Mouse (Mus musculus) T-helper 1 cell (primary cell): Measurements from ENCODE around the gene Znrf3.

ENCODE experiments used
- in situ Hi-C: fragments of 300-600 bp; cut with MboI, MseI; formaldehyde crosslinking; loops from one replicate; pipeline ENCODE4 v1.15.1; 2025; ENCODE audit warnings: high pct_unique_total_duplicates

The Znrf3 gene

GRCm38 (mm10) chr11:5272536-5273234 lies 172.0 kb downstream of the Znrf3 start:
- in situ Hi-C loops, result no loop called here

GRCm38 (mm10) chr11:5272066-5272360 lies 172.6 kb downstream of the Znrf3 start:
- in situ Hi-C loops, result no loop called here

- in situ Hi-C loops, result no loop called here
Measured at GRCm38 (mm10) chr11:5271274-5272065, 173.2 kb downstream of the Znrf3 start.

GRCm38 (mm10) chr11:5269846-5270461 lies 174.7 kb downstream of the Znrf3 start:
- in situ Hi-C loops, result no loop called here

- in situ Hi-C loops, result no loop called here
Measured at GRCm38 (mm10) chr11:5265764-5266163, 178.9 kb downstream of the Znrf3 start.

GRCm38 (mm10) chr11:5263078-5263730 lies 181.4 kb downstream of the Znrf3 start:
- in situ Hi-C loops, result no loop called here

GRCm38 (mm10) chr11:5261508-5262392 lies 182.9 kb downstream of the Znrf3 start, which contains the start of gene Kremen1:
Kremen1 (minus strand) TSS chr11:5261558.
- in situ Hi-C loops, result no loop called here

DNA sequence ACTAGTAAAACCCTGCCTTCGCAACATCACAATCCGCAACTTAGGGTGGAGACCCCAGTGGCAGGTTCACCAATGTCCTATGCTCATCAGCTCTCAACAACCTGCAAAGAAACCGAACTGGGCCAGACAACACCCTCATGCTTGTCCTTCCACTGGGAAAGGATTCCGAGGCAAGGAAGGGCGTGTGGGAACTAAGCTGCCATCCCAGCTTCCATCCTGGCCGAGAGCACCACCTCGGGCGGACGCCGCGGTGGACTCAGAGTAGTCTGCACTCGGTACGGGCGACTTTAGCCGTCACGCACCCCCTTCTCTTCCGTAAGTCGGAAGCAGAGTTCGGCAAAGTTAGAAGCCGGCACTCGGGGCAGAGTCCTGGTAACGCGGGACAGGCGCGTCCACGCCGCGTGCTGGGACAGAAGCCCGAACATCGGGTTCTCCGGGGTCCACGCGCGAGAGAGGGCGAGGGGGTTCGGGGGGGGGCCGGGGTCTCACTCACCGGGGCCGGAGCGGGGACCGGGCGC lies 183.6 kb downstream of the Znrf3 start:
- in situ Hi-C loops, result no loop called here

GRCm38 (mm10) chr11:5259944-5260598 lies 184.6 kb downstream of the Znrf3 start:
- in situ Hi-C loops, result no loop called here

DNA sequence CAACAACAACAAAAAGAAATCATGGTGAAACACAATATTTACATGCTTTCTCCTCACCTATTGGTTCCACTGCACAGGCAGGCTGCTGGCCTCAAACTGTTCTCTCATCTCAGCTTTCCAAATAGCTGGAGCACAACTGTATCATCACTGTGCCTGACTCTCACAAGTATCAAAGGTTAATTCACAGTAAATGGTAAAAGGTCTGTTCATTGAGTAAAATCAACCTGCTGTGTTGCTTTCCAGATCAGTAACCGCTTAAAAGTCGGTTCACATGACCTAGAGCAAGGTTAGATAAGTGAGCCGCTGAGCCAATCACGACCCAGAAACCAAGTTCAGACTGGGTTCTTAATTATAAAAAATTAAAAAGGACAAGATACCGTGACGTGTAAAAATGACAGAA lies 186.6 kb downstream of the Znrf3 start:
- in situ Hi-C loops, result no loop called here

GRCm38 (mm10) chr11:5257151-5257862 lies 187.3 kb downstream of the Znrf3 start:
- in situ Hi-C loops, result no loop called here

GRCm38 (mm10) chr11:5255509-5256014 lies 189.1 kb downstream of the Znrf3 start:
- in situ Hi-C loops, result no loop called here

DNA sequence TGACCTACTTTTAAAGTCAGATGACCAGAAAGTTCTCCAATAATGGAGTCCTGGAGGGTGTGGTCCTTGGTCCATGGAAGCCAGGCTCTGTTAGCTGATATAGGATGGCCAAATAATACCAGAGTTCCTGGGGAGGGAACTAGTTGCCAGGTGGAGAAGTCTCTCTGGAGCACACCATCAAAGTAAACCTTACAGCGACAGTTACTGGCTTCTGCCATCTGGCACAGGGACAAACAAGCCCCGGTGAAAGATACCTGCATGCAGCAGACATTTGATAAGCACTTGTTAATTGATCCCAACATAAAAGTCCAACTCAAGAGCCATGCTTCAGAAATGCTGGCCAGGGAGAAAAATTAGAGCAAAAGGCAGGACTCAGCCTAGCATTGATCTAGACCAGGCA lies 190.6 kb downstream of the Znrf3 start:
- in situ Hi-C loops, result no loop called here

- in situ Hi-C loops, result no loop called here
Measured at GRCm38 (mm10) chr11:5253528-5253927, 191.1 kb downstream of the Znrf3 start.

GRCm38 (mm10) chr11:5252727-5253126 lies 191.9 kb downstream of the Znrf3 start:
- in situ Hi-C loops, result no loop called here

DNA sequence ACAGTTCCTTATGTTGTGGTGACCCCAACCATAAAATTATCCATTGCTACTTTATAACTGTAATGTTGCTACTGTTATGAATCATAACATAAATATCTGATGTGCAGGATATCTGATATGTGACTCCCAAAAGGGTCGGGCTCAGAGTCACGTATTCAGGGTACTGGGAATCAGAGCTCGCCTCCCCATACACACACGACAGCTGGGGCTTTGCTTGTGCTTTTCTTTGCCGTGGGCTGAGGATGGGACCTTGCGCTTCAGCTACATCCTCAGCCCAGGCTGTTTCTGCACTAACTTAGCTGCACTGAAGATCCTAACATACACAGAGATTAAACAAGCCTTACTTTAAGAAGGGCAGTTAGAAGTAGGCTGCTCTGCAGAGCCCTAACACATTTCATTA lies 193.5 kb downstream of the Znrf3 start:
- in situ Hi-C loops, result no loop called here

GRCm38 (mm10) chr11:5248200-5248599 lies 196.4 kb downstream of the Znrf3 start:
- in situ Hi-C loops, result no loop called here

DNA sequence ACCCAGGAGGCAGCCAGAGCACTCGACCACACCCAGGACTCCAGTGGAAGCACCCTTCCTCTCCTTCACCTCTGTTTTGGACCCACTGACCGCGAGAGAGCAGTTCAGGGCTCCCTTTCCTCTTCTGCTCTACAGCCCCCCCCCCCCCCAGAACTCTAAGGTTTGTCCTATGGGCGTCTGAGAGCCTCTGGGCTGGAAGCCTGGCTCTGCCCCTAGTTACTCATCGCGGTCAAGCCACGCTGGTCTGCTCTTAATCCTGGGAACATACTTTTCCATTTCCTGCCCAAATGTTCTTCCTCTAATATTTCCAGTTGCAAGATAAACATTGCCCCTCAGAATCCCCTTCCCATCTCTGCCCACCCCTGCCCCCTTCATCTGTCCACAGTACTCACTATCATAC lies 199.2 kb downstream of the Znrf3 start:
- in situ Hi-C loops, result no loop called here

DNA sequence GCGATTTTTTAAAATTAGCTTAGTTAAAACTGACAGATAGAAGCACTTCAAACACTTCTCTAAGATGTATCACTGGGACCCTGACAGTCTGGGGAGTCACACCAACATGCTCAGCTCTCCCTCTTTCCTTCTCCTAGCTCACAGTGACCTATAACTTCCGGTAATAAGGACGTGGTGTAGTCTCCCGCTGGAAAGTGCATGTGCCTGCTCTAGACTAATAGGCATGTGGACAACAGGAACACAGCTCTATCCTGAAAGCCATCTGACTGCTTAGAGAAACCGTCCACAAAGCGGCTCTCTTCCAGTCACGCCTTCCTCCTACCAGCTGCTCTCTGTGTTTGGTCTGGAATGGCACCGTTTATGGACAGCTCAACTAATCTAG lies 199.9 kb downstream of the Znrf3 start:
- in situ Hi-C loops, result no loop called here
